Mouse (Mus musculus) liver (tissue): ENCODE data around the gene Numb.
"Not testable (repeated sequence)": the region's sequence is repeated elsewhere in the genome, so short reads cannot be mapped to it uniquely, and the experiment has no call there.

Source experiments
- DNase-seq: peaks from one replicate; pipeline ENCODE4 v3.0.0-alpha.2; 2020; ENCODE audit warnings: mixed read lengths

Gene Numb

GRCm38 (mm10) chr12:83920721-83921441 lies 853 bp downstream of the Numb start:
- DNase-seq, result peak; percentile 29

- DNase-seq, result no peak
Measured at GRCm38 (mm10) chr12:83916884-83917283, 4.8 kb downstream of the Numb start.

- no peak for DNase-seq
Measured at GRCm38 (mm10) chr12:83914797-83915196, 6.9 kb downstream of the Numb start.

- DNase-seq, result no peak
Measured at GRCm38 (mm10) chr12:83914202-83914740, 7.5 kb downstream of the Numb start.

GRCm38 (mm10) chr12:83910451-83910850 lies 11.3 kb downstream of the Numb start:
- DNase-seq, result no peak

- DNase-seq, result no peak
Measured at GRCm38 (mm10) chr12:83892926-83893325, 28.8 kb downstream of the Numb start.

GRCm38 (mm10) chr12:83891278-83891677 lies 30.5 kb downstream of the Numb start:
- DNase-seq, result no peak

- no peak for DNase-seq
Measured at GRCm38 (mm10) chr12:83889128-83889527, 32.6 kb downstream of the Numb start.

GRCm38 (mm10) chr12:83885516-83886285 lies 36.0 kb downstream of the Numb start:
- no peak for DNase-seq

- DNase-seq, result not testable (repeated sequence)
Measured at GRCm38 (mm10) chr12:83885065-83885464, 36.7 kb downstream of the Numb start.

- no peak for DNase-seq
Measured at GRCm38 (mm10) chr12:83882503-83882902, 39.2 kb downstream of the Numb start.

- DNase-seq, result no peak
Measured at GRCm38 (mm10) chr12:83882088-83882487, 39.6 kb downstream of the Numb start.

- no peak for DNase-seq
Measured at GRCm38 (mm10) chr12:83880913-83881312, 40.8 kb downstream of the Numb start.

- DNase-seq, result no peak
Measured at GRCm38 (mm10) chr12:83875097-83875496, 46.6 kb downstream of the Numb start.

GRCm38 (mm10) chr12:83874597-83874996 lies 47.1 kb downstream of the Numb start:
- peak; percentile 6 for DNase-seq

- no peak for DNase-seq
Measured at GRCm38 (mm10) chr12:83864501-83864900, 57.2 kb downstream of the Numb start.

- no peak for DNase-seq
Measured at GRCm38 (mm10) chr12:83861880-83862279, 59.9 kb downstream of the Numb start.

GRCm38 (mm10) chr12:83860688-83861087 lies 61.0 kb downstream of the Numb start:
- no peak for DNase-seq

- no peak for DNase-seq
Measured at GRCm38 (mm10) chr12:83858052-83858451, 63.7 kb downstream of the Numb start.

- no peak for DNase-seq
Measured at GRCm38 (mm10) chr12:83855211-83855610, 66.5 kb downstream of the Numb start.

- DNase-seq, result no peak
Measured at GRCm38 (mm10) chr12:83854281-83854680, 67.5 kb downstream of the Numb start.

- DNase-seq, result no peak
Measured at GRCm38 (mm10) chr12:83852512-83853213, 69.1 kb downstream of the Numb start.

GRCm38 (mm10) chr12:83850334-83850733 lies 71.4 kb downstream of the Numb start:
- no peak for DNase-seq
